Mouse (Mus musculus) forebrain, embryonic 15.5 days (tissue): ENCODE data around the gene Hist1h4f. TPM values are rescaled to one million over a fixed set of nuclear protein-coding genes. Genes with fewer than 3 reads are reported as not detected.
A peak's percentile ranks its signal among the peaks of the same experiment; 100 is the strongest.

Source experiments
- ATAC-seq: fragments of 200-750 bp; cut with Nextera tagmentation; replicated peaks from 2 replicates; pipeline ENCODE4 v1.8.0; 2017; ENCODE audit warnings: mild to moderate bottlenecking, moderate TSS enrichment, moderate library complexity
- H3K27ac ChIP-seq: fragments of 300-500 bp; sonication (generic); replicated peaks from 2 replicates; pipeline ENCODE4 v1.5.1; 2015; ENCODE audit warnings: mild to moderate bottlenecking, inconsistent platforms
- H3K27me3 ChIP-seq: fragments of 300-500 bp; sonication (generic); 2 replicates; pipeline ENCODE4 v1.6.1; 2015; ENCODE audit warnings: inconsistent platforms
- H3K36me3 ChIP-seq: fragments of 300-500 bp; sonication (generic); 2 replicates; pipeline ENCODE4 v1.6.1; 2015; ENCODE audit warnings: mild to moderate bottlenecking, inconsistent platforms
- H3K4me1 ChIP-seq: fragments of 300-500 bp; sonication (generic); 2 replicates; pipeline ENCODE4 v1.6.1; 2015; ENCODE audit warnings: inconsistent platforms
- H3K4me2 ChIP-seq: fragments of 300-500 bp; sonication (generic); replicated peaks from 2 replicates; pipeline ENCODE4 v1.6.1; 2015; ENCODE audit warnings: mild to moderate bottlenecking, inconsistent platforms
- H3K4me3 ChIP-seq: fragments of 300-500 bp; sonication (generic); 2 replicates; pipeline ENCODE4 v1.5.1; 2015; ENCODE audit warnings: mild to moderate bottlenecking, inconsistent platforms
- H3K9ac ChIP-seq: fragments of 300-500 bp; sonication (generic); replicated peaks from 2 replicates; pipeline ENCODE4 v1.6.1; 2015; ENCODE audit warnings: mild to moderate bottlenecking, inconsistent platforms
- H3K9me3 ChIP-seq: fragments of 300-500 bp; sonication (generic); 2 replicates; pipeline ENCODE4 v1.6.1; 2016; ENCODE audit warnings: inconsistent platforms
- WGBS: fragments of 180-500 bp; shearing (Covaris S2); methylation state at CpG from one replicate; pipeline ENCODE4 v1.1.7; 2015; ENCODE audit warnings: mixed read lengths; 5-methylcytosine and 5-hydroxymethylcytosine counted together
- microRNA-seq: library from miRNA; unstranded; fragments of <30 nt; microRNA quantifications from one replicate; pipeline ENCODE4, GENCODE M21; 2016
- polyA plus RNA-seq: library from polyadenylated mRNA; unstranded; fragments of >200 nt; fragmentation: Nextera tagmentation; extraction: Ambion mirVana; gene quantifications from 2 replicates; pipeline ENCODE4 v1.2.1, GENCODE M21; 2015

Hist1h4f gene
- polyA plus RNA-seq, 1 experiment from 2014 or later, result 0.70 TPM

DNA sequence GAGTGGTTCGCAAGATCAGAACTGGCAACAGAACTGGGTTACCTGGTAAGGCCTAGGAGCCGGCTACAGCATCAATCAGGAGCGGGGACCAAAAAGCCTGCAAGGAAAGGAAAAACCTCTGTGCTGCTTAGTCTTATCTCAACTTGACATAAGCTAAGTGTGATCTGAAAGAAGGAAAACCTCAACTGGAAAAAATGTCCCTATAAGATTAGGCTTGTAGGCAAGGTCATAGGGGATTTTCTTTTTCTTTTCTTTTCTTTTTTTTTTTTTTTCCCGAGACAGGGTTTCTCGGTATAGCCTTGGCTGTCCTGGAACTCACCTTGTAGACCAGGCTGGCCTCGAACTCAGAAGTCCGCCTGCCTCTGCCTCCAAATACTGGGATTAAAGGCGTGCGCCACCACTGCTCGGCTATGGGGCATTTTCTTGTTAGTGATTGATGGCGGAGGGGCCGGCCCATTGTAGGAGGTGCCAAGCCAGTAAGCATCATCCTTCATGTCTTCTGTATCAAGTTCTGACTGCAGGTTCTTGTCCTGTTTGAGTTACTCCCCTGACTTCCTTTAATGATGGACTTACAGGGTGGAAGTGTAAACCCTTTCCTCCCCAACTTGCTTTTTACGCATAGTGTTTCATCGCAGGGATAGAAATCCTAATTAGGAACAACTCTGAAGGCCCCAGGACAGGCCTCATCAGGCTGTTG lies 44.5 kb downstream of the Hist1h4f start:
- peaks cover 4% of the 10 kb centered on the region for H3K4me1 ChIP-seq
- no peak overlapping the region for H3K9ac ChIP-seq
- H3K4me2 ChIP-seq, result no peak overlapping the region
- H3K36me3 ChIP-seq, result no peaks in the 10 kb centered on the region
- H3K4me3 ChIP-seq, result no peak overlapping the region
- no peak overlapping the region for H3K27ac ChIP-seq
- no peaks in the 10 kb centered on the region for H3K27me3 ChIP-seq
- no peak for ATAC-seq
- WGBS, result 27% methylated on average over 14 of the region's 14 CpGs
- H3K9me3 ChIP-seq, result no peaks in the 10 kb centered on the region

DNA sequence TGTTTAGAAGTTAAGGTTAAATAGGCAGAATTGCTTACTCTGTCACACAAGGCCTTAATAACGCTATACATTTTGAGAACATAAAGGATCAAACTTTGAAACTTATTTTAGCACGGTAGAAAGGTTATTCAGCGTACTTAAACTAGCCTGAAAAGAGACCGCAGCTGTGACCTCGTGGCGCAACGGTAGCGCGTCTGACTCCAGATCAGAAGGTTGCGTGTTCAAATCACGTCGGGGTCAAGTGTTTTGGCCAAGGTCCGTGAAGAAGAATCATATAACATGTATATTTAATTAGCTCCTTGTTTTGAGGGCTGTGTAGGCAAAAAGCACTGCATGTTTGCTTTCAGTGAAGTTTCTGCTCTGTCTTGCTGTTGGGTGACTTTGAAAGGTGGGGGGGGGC lies 45.1 kb downstream of the Hist1h4f start:
- Histone ChIP-seq H3K4me1 (peaks cover 4% of the 10 kb centered on the region), H3K9me3 (no peaks in the 10 kb centered on the region), H3K4me2 (no peak overlapping the region), H3K4me3 (no peak overlapping the region), H3K36me3 (no peaks in the 10 kb centered on the region), H3K27ac (no peak overlapping the region), H3K9ac (no peak overlapping the region), H3K27me3 (no peaks in the 10 kb centered on the region)
- 10% methylated on average over 13 of the region's 13 CpGs for WGBS
- ATAC-seq, result no peak

DNA sequence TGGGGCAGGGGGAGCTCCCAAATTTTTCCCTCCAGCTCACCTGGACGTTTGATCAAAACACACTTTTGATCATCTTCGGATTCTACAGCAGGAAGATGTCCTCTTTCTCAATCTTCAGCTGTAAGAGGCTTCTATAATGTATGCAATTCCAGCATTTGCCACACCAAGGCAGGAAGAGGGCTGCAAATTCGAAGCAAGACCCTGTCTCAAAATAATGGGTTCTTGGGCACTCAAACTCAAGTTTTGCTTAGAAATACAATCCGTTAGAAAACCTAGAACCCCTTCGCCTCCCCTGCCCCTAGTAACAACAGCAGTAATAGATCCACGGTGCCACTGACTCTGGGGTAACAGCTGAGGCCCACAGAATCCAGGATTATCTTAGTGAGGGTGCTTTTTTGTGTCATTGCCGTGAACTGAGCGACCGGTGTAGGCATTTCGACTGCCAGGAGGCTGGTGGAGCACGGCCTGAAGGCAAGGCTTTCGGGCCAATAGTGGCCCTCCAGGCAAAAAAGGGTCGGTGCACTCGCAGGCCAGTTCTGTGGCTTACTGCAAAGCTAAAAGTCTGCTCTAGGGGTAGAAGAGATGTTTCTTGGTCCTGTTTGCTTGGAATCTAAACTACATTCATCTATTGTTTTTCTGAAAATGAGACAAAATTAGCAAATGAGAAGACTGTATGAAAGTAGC lies 45.6 kb downstream of the Hist1h4f start:
- 7% methylated on average over 14 of the region's 14 CpGs for WGBS
- no peaks in the 10 kb centered on the region for H3K27me3 ChIP-seq
- H3K4me2 ChIP-seq, result no peak overlapping the region
- no peak overlapping the region for H3K27ac ChIP-seq
- no peaks in the 10 kb centered on the region for H3K9me3 ChIP-seq
- ATAC-seq, result no peak
- H3K9ac ChIP-seq, result no peak overlapping the region
- H3K36me3 ChIP-seq, result no peaks in the 10 kb centered on the region
- peaks cover 4% of the 10 kb centered on the region for H3K4me1 ChIP-seq
- 0 out of 2 replicates have a peak overlapping the region, but pooled peaks have one; percentile 2 for H3K4me3 ChIP-seq

DNA sequence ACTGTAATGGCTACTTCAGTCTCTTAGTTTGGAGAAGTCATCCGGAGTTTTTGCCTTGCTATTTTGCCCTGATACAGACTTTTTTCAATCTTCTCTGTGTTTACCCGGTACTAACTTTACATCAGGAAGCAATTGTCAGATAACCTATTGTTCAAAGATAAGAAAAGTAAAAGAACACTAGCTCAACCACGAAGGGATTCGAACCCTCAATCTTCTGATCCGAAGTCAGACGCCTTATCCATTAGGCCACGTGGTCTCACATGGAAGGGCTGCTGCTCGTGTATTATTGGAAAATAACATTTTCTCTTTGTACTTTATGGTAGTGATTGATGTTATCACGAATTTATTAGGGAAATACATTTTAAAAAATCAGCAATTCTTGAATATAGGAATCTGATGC lies 47.7 kb downstream of the Hist1h4f start:
- ATAC-seq, result peak; percentile 54; the same call in 1 of the 2 replicates
- peaks cover 4% of the 10 kb centered on the region for H3K4me1 ChIP-seq
- no peak overlapping the region for H3K9ac ChIP-seq
- no peak overlapping the region for H3K4me3 ChIP-seq
- H3K4me2 ChIP-seq, result no peak overlapping the region
- no peaks in the 10 kb centered on the region for H3K9me3 ChIP-seq
- no peaks in the 10 kb centered on the region for H3K36me3 ChIP-seq
- H3K27me3 ChIP-seq, result no peaks in the 10 kb centered on the region
- no peak overlapping the region for H3K27ac ChIP-seq
- WGBS, result 2% methylated on average over 9 of the region's 9 CpGs

DNA sequence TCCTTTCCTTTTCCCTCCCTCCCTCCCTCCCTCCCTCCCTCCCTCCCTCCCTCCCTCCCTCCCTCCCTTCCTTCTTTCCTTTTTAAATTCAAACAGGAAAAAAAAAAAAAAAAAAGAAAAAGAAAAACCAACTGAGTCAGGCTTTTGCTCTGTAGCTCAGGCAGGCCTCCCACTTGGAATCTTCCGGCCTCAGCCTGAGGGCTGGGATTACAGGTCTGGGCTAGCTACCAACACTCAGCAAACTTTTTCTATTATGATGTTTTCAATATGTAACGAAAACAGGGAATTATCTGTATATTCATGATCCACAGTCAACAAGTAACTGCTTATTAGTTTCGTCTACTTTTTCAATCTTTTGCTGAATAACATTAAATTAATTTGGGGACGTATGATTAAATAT lies 48.5 kb downstream of the Hist1h4f start:
- 40% methylated on average over 4 of the region's 4 CpGs for WGBS
- Histone ChIP-seq H3K27me3 (no peaks in the 10 kb centered on the region), H3K4me1 (peaks cover 8% of the 10 kb centered on the region), H3K9me3 (no peaks in the 10 kb centered on the region), H3K4me2 (no peak overlapping the region), H3K27ac (no peak overlapping the region), H3K36me3 (no peaks in the 10 kb centered on the region), H3K4me3 (no peak overlapping the region), H3K9ac (no peak overlapping the region)
- no peak for ATAC-seq

DNA sequence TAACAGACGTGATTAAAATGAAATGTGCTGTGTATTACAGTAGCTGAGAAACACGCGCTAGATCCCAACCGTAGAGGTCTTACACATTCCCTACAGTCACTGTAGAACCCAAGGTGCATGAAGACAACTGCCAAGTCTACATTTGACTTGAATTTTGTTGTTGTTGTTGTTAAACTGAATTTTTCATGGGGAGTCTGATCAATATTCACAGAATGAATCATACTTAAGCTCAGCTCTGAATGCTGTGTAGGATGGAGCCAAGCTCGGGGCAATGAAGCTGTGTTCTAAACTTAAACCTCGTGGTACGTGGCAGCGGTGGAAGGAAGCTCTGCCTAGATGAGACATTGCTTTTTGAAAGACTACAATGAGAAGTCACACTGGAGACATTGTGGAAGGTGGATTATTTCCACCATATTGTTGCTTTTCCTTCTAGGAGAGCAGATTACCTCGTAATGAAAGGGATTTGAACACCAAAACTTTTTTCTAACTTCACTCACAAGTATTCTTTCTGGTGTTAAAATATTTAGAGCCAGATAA lies 49.3 kb downstream of the Hist1h4f start:
- H3K27ac ChIP-seq, result no peak overlapping the region
- no peak overlapping the region for H3K4me3 ChIP-seq
- no peaks in the 10 kb centered on the region for H3K9me3 ChIP-seq
- WGBS, result 39% methylated on average over 9 of the region's 9 CpGs
- no peaks in the 10 kb centered on the region for H3K27me3 ChIP-seq
- no peak for ATAC-seq
- no peaks in the 10 kb centered on the region for H3K36me3 ChIP-seq
- no peak overlapping the region for H3K4me2 ChIP-seq
- peaks cover 8% of the 10 kb centered on the region for H3K4me1 ChIP-seq
- H3K9ac ChIP-seq, result no peak overlapping the region

DNA sequence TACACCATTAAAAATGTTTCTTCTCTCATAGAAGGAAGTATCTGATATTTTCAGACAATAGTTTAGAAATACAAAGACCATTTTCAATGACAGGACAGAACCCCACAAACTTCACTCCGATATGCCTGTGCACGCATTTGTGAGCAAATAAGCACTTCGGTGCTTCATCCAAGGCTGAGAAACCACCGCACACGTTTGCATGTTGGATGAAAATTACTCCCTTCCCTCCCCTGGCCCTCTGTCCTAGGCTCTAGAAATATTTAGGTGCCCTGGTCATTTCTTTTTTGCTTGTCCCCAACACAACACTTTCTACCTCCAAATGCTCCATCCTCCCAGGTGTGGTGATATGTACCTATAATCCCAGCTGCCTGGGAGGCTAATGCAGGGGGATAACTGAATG lies 49.9 kb downstream of the Hist1h4f start:
- Histone ChIP-seq H3K9me3 (no peaks in the 10 kb centered on the region), H3K9ac (no peak overlapping the region), H3K4me1 (peaks cover 8% of the 10 kb centered on the region), H3K27me3 (no peaks in the 10 kb centered on the region), H3K27ac (no peak overlapping the region), H3K36me3 (no peaks in the 10 kb centered on the region), H3K4me3 (no peak overlapping the region), H3K4me2 (no peak overlapping the region)
- ATAC-seq, result no peak
- 22% methylated on average over 5 of the region's 5 CpGs for WGBS

Small RNA genes lying within 50 kb of the gene (microRNA-seq; reads per million reads assigned to microRNA genes)
- not detected for gene Gm44297
- gene Gm44359, result not detected
- gene Gm44394, result not detected
- gene n-TStga1, result not detected

Other genes with a start within 250 kb of the Hist1h4f start
- 58.3 and 60.9 TPM in 2 replicates for gene Zfp322a, start 182.4 kb downstream of the Hist1h4f start, polyA plus RNA-seq
- gene Abt1, start 127.8 kb downstream of the Hist1h4f start, polyA plus RNA-seq, result 13.0 and 13.2 TPM in 2 replicates
- gene Btn1a1, start 85.7 kb downstream of the Hist1h4f start, polyA plus RNA-seq, result 0.05 and 0.08 TPM in 2 replicates
- gene Btn2a2, start 62.8 kb downstream of the Hist1h4f start, polyA plus RNA-seq, result 0.11 TPM in 1 of 2 replicates, not detected in the other
- gene Hist1h4h, start 20.6 kb downstream of the Hist1h4f start, polyA plus RNA-seq, result 4.9 and 6.0 TPM in 2 replicates
- 2.8 and 6.7 TPM in 2 replicates for gene Hist1h2af, start 17.7 kb downstream of the Hist1h4f start, polyA plus RNA-seq
- gene Hist1h3g, start 16.2 kb downstream of the Hist1h4f start, polyA plus RNA-seq, result 2.7 and 3.4 TPM in 2 replicates
- gene Hist1h2bh, start 8.3 kb downstream of the Hist1h4f start, polyA plus RNA-seq, result 0.37 and 0.59 TPM in 2 replicates
- 0.46 and 0.94 TPM in 2 replicates for gene Hist1h3f, start 7.6 kb downstream of the Hist1h4f start, polyA plus RNA-seq
- 0.23 and 0.25 TPM in 2 replicates for gene Hist1h1d, start 1.6 kb upstream of the Hist1h4f start, polyA plus RNA-seq
- gene Hist1h3e, start 10.7 kb upstream of the Hist1h4f start, polyA plus RNA-seq, result 2.6 and 2.7 TPM in 2 replicates
- gene Hist1h2ae, start 19.6 kb upstream of the Hist1h4f start, polyA plus RNA-seq, result 48.1 and 55.0 TPM in 2 replicates
- gene Hist1h2bg, start 19.7 kb upstream of the Hist1h4f start, polyA plus RNA-seq, result 4.7 and 5.6 TPM in 2 replicates
- 1.6 and 2.9 TPM in 2 replicates for gene Hist1h2bf, start 22.5 kb upstream of the Hist1h4f start, polyA plus RNA-seq
- 1.5 and 2.0 TPM in 2 replicates for gene Hist1h2ad, start 22.7 kb upstream of the Hist1h4f start, polyA plus RNA-seq
- gene Hist1h3d, start 24.1 kb upstream of the Hist1h4f start, polyA plus RNA-seq, result 4.5 and 5.1 TPM in 2 replicates
- gene Hist1h4d, start 29.9 kb upstream of the Hist1h4f start, polyA plus RNA-seq, result 76.0 and 88.6 TPM in 2 replicates
- 1.9 and 2.5 TPM in 2 replicates for gene Hist1h2be, start 69.5 kb upstream of the Hist1h4f start, polyA plus RNA-seq
- gene Hist1h1e, start 70.9 kb upstream of the Hist1h4f start, polyA plus RNA-seq, result 11.6 and 13.7 TPM in 2 replicates
- 1.0 and 1.1 TPM in 2 replicates for gene Hist1h2ac, start 132.3 kb upstream of the Hist1h4f start, polyA plus RNA-seq
- gene Hist1h2bc, start 132.6 kb upstream of the Hist1h4f start, polyA plus RNA-seq, result 33.7 and 35.6 TPM in 2 replicates
- gene Hist1h1t, start 144.2 kb upstream of the Hist1h4f start, polyA plus RNA-seq, result 0.20 TPM in 1 of 2 replicates, not detected in the other
- gene Hist1h4c, start 146.8 kb upstream of the Hist1h4f start, polyA plus RNA-seq, result 3.7 and 4.4 TPM in 2 replicates
- 2.0 and 3.4 TPM in 2 replicates for gene Hfe, start 159.2 kb upstream of the Hist1h4f start, polyA plus RNA-seq
- 22.8 and 24.6 TPM in 2 replicates for gene Hist1h1c, start 187.2 kb upstream of the Hist1h4f start, polyA plus RNA-seq
- 3.9 and 4.1 TPM in 2 replicates for gene Hist1h3c, start 194.0 kb upstream of the Hist1h4f start, polyA plus RNA-seq
- 1.8 and 2.0 TPM in 2 replicates for gene Hist1h2bb, start 195.1 kb upstream of the Hist1h4f start, polyA plus RNA-seq
- gene Hist1h2ab, start 199.5 kb upstream of the Hist1h4f start, polyA plus RNA-seq, result 26.0 and 31.2 TPM in 2 replicates
- 7.9 and 11.7 TPM in 2 replicates for gene Hist1h3b, start 200.6 kb upstream of the Hist1h4f start, polyA plus RNA-seq
- gene Hist1h4b, start 205.4 kb upstream of the Hist1h4f start, polyA plus RNA-seq, result 2.8 and 3.8 TPM in 2 replicates
- gene Hist1h4a, start 209.6 kb upstream of the Hist1h4f start, polyA plus RNA-seq, result 0.38 TPM in 1 of 2 replicates, not detected in the other
- 2.7 and 3.2 TPM in 2 replicates for gene Hist1h3a, start 210.7 kb upstream of the Hist1h4f start, polyA plus RNA-seq
- 1.5 TPM in 2 replicates for gene Hist1h1a, start 212.0 kb upstream of the Hist1h4f start, polyA plus RNA-seq
- gene Trim38, start 218.3 kb upstream of the Hist1h4f start, polyA plus RNA-seq, result 0.11 TPM in 1 of 2 replicates, not detected in the other